Mouse (Mus musculus) intestine, embryonic 16.5 days (tissue): ENCODE measurements around the gene Ehd4. TPM values are rescaled to one million over a fixed set of nuclear protein-coding genes. Genes with fewer than 3 reads are reported as not detected.

ENCODE experiments used
- ATAC-seq: fragments of 200-750 bp; cut with Nextera tagmentation; 2 replicates; pipeline ENCODE4 v1.8.0; 2017; ENCODE audit warnings: moderate TSS enrichment, moderate library complexity
- H3K27ac ChIP-seq: fragments of 300-500 bp; sonication (generic); 2 replicates; pipeline ENCODE4 v1.5.1; 2014; ENCODE audit warnings: mild to moderate bottlenecking, low read length
- H3K27me3 ChIP-seq: fragments of 300-500 bp; sonication (generic); replicated peaks from 2 replicates; pipeline ENCODE4 v1.6.1; 2014; ENCODE audit warnings: low read length, control low read depth, mixed read lengths; ENCODE audit not compliant: control insufficient read depth, insufficient read depth
- H3K36me3 ChIP-seq: fragments of 300-500 bp; sonication (generic); 2 replicates; pipeline ENCODE4 v1.6.1; 2014; ENCODE audit warnings: low read length, control low read depth; ENCODE audit not compliant: control insufficient read depth, insufficient read depth
- H3K4me1 ChIP-seq: fragments of 300-500 bp; sonication (generic); 2 replicates; pipeline ENCODE4 v1.6.1; 2014; ENCODE audit warnings: low read length, control low read depth, mixed read lengths; ENCODE audit not compliant: control insufficient read depth, insufficient read depth
- H3K4me2 ChIP-seq: fragments of 300-500 bp; sonication (generic); 2 replicates; pipeline ENCODE4 v1.6.1; 2014; ENCODE audit warnings: low read depth, low read length, control low read depth
- H3K4me3 ChIP-seq: fragments of 300-500 bp; sonication (generic); 2 replicates; pipeline ENCODE4 v1.5.1; 2014; ENCODE audit warnings: mild to moderate bottlenecking, low read length
- H3K9ac ChIP-seq: fragments of 300-500 bp; sonication (generic); 2 replicates; pipeline ENCODE4 v1.6.1; 2014; ENCODE audit warnings: low read depth, low read length
- H3K9me3 ChIP-seq: fragments of 300-500 bp; sonication (generic); 2 replicates; pipeline ENCODE4 v1.6.1; 2016; ENCODE audit warnings: low read length, control low read depth; ENCODE audit not compliant: control insufficient read depth
- WGBS: fragments of 180-500 bp; shearing (Covaris S2); extraction: QIAGEN DNeasy Blood & Tissue Kit; methylation state at CpG from one replicate; pipeline ENCODE4 v1.1.7; 2014; 5-methylcytosine and 5-hydroxymethylcytosine counted together
- polyA plus RNA-seq: library from polyadenylated mRNA; unstranded; fragments of >200 nt; fragmentation: Nextera tagmentation; extraction: Ambion mirVana; gene quantifications from 2 replicates; pipeline ENCODE4 v1.2.1, GENCODE M21; 2015

Ehd4 gene
- polyA plus RNA-seq, 1 experiment from 2014 or later: 46.0 TPM

GRCm38 (mm10) chr2:120082416-120082815 lies 72.0 kb downstream of the Ehd4 start:
- Histone ChIP-seq H3K27me3 (peaks cover under 1% of the 10 kb centered on the region; the same call in 1 of the 2 replicates), H3K4me3 (no peak overlapping the region), H3K27ac (no peak overlapping the region), H3K4me1 (peaks cover 16% of the 10 kb centered on the region; the same call in 1 of the 2 replicates), H3K9ac (no peak overlapping the region), H3K36me3 (no peaks in the 10 kb centered on the region), H3K9me3 (no peaks in the 10 kb centered on the region), H3K4me2 (no peak overlapping the region)
- WGBS: 74% methylated on average over 2 of the region's 2 CpGs
- ATAC-seq: no peak

DNA sequence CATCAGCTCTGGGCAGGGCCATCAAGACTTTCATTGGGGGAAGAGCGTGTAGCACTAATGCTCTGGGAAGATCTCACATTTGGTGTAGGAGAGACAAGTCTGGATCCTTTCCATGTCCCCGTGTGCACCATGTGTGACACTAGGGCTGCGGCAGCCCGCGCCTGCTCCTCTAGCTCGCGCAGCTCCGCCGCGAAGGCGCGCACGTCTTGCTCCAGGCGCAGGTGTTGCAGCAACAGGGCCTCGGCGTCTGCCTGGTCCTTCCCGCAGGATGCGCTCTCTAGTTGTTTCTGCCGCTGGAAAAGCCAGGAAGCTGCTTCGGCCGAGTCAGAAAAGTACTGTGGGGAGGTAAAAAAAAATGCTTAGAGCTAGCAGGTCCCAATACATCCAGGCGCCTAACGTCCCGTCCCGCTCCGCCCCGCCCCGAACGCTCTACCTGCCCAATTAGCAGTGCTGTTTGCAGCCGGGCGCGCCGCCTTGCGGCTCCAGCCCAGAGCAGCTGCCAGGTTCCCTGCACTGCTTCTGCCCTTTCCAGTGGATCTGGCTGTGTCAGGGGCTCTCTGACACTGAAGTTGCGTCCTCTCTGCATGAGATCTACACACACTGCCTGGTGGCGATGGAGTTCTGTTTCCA lies 78.2 kb downstream of the Ehd4 start:
- Histone ChIP-seq H3K9ac (0 out of 2 replicates have a peak overlapping the region, but pooled peaks have one; percentile 45), H3K9me3 (no peaks in the 10 kb centered on the region), H3K4me1 (peaks cover 22% of the 10 kb centered on the region), H3K36me3 (no peaks in the 10 kb centered on the region), H3K27ac (no peak overlapping the region), H3K4me3 (peak overlapping the region; percentile 44), H3K27me3 (peaks cover 5% of the 10 kb centered on the region; the same call in 1 of the 2 replicates), H3K4me2 (peak overlapping the region; percentile 75)
- peak; percentile 84 for ATAC-seq
- 2% methylated on average over 36 of the region's 36 CpGs for WGBS

GRCm38 (mm10) chr2:120074096-120074495 lies 80.3 kb downstream of the Ehd4 start:
- Histone ChIP-seq H3K4me3 (no peak overlapping the region), H3K9me3 (no peaks in the 10 kb centered on the region), H3K4me2 (no peak overlapping the region), H3K27me3 (peaks cover 5% of the 10 kb centered on the region; the same call in 1 of the 2 replicates), H3K4me1 (peaks cover 18% of the 10 kb centered on the region), H3K27ac (no peak overlapping the region), H3K9ac (no peak overlapping the region), H3K36me3 (no peaks in the 10 kb centered on the region)
- WGBS: 85% methylated on average over 4 of the region's 4 CpGs
- no peak for ATAC-seq

GRCm38 (mm10) chr2:120069466-120069990 lies 84.9 kb downstream of the Ehd4 start:
- Histone ChIP-seq H3K9me3 (no peaks in the 10 kb centered on the region), H3K36me3 (no peaks in the 10 kb centered on the region), H3K4me1 (no peaks in the 10 kb centered on the region), H3K4me2 (no peak overlapping the region), H3K9ac (no peak overlapping the region), H3K27me3 (no peaks in the 10 kb centered on the region), H3K27ac (no peak overlapping the region), H3K4me3 (no peak overlapping the region)
- 66% methylated on average over 8 of the region's 8 CpGs for WGBS
- no peak for ATAC-seq

GRCm38 (mm10) chr2:120068555-120069465 lies 85.6 kb downstream of the Ehd4 start:
- H3K36me3 ChIP-seq: no peaks in the 10 kb centered on the region
- H3K27me3 ChIP-seq: no peaks in the 10 kb centered on the region
- peak; percentile 61 for ATAC-seq
- no peaks in the 10 kb centered on the region for H3K9me3 ChIP-seq
- no peak overlapping the region for H3K4me2 ChIP-seq
- H3K4me3 ChIP-seq: no peak overlapping the region
- H3K4me1 ChIP-seq: no peaks in the 10 kb centered on the region
- WGBS: 45% methylated on average over 16 of the region's 16 CpGs
- no peak overlapping the region for H3K27ac ChIP-seq
- no peak overlapping the region for H3K9ac ChIP-seq

- no peaks in the 10 kb centered on the region for H3K27me3 ChIP-seq
- 63% methylated on average over 3 of the region's 3 CpGs for WGBS
- no peak overlapping the region for H3K27ac ChIP-seq
- no peaks in the 10 kb centered on the region for H3K4me1 ChIP-seq
- ATAC-seq: no peak
- no peaks in the 10 kb centered on the region for H3K9me3 ChIP-seq
- no peak overlapping the region for H3K9ac ChIP-seq
- no peak overlapping the region for H3K4me2 ChIP-seq
- no peak overlapping the region for H3K4me3 ChIP-seq
- H3K36me3 ChIP-seq: no peaks in the 10 kb centered on the region
Observed at GRCm38 (mm10) chr2:120066224-120066623, 88.2 kb downstream of the Ehd4 start.

DNA sequence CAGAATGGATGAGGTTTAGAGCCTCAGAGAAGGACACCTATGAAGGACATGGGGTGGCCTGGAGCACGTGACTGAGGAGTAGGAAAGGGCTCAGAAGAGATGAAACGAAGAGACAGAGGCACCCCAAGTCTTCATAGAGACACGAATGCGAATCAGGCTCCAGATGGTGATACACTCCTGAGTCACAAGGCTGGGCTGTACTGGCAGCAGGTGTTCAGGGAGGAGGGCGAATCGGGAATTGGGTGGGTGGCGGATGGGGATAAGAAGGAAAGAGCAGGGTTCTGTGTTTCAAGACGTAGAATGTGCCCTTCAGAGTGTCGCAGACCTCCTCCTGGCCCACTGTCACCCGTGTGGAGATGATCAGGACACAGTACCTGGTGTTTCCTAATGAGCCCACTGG lies 89.2 kb downstream of the Ehd4 start:
- H3K9me3 ChIP-seq: no peaks in the 10 kb centered on the region
- WGBS: 88% methylated on average over 10 of the region's 10 CpGs

GRCm38 (mm10) chr2:120064639-120065038 lies 89.8 kb downstream of the Ehd4 start:
- H3K36me3 ChIP-seq: no peaks in the 10 kb centered on the region
- no peak overlapping the region for H3K27ac ChIP-seq
- no peak overlapping the region for H3K9ac ChIP-seq
- H3K4me1 ChIP-seq: no peaks in the 10 kb centered on the region
- no peak for ATAC-seq
- no peaks in the 10 kb centered on the region for H3K27me3 ChIP-seq
- no peak overlapping the region for H3K4me2 ChIP-seq
- 86% methylated on average over 6 of the region's 6 CpGs for WGBS
- no peaks in the 10 kb centered on the region for H3K9me3 ChIP-seq
- no peak overlapping the region for H3K4me3 ChIP-seq

More for the DNA sequence above, 89.2 kb downstream of the Ehd4 start:
- H3K27ac ChIP-seq: no peak overlapping the region
- H3K4me2 ChIP-seq: no peak overlapping the region
- H3K27me3 ChIP-seq: no peaks in the 10 kb centered on the region
- H3K9ac ChIP-seq: no peak overlapping the region
- H3K36me3 ChIP-seq: no peaks in the 10 kb centered on the region
- H3K4me3 ChIP-seq: no peak overlapping the region
- ATAC-seq: no peak
- no peaks in the 10 kb centered on the region for H3K4me1 ChIP-seq

DNA sequence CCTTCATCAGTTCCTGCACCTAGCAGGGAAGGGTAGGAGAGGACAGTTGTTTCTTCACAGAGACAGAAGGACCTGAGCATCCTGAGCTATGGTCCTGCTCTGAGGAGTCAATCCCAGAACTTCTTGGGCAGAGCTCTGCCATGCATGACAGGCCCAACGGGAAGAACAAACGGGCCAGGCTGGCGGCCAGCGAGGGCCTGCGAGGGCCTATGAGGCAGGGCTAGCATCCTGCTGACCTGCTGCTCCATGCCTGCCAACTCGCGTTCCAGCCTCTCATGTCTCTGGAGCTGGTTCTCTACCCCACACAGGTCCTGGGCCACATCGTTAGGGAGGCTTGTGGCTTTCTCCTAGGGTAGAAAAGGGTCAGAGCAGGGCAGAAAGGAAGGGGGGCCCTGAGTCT lies 92.2 kb downstream of the Ehd4 start:
- no peaks in the 10 kb centered on the region for H3K4me1 ChIP-seq
- no peak overlapping the region for H3K4me2 ChIP-seq
- H3K27ac ChIP-seq: no peak overlapping the region
- H3K36me3 ChIP-seq: no peaks in the 10 kb centered on the region
- H3K27me3 ChIP-seq: no peaks in the 10 kb centered on the region
- H3K9ac ChIP-seq: no peak overlapping the region
- H3K4me3 ChIP-seq: no peak overlapping the region
- WGBS: 88% methylated on average over 8 of the region's 8 CpGs
- ATAC-seq: no peak
- H3K9me3 ChIP-seq: no peaks in the 10 kb centered on the region
